Mouse (Mus musculus) midbrain, embryonic 15.5 days (tissue): ENCODE measurements at regions not wholly inside any gene's neighbourhood (a gene's known extent, or its start where the extent isn't known, plus 50 kb on each side); places are given as distances from the start of the nearest gene placed in this dataset.

Experiments used
- ATAC-seq: fragments of 200-750 bp; cut with Nextera tagmentation; replicated peaks from 2 replicates; pipeline ENCODE4 v1.8.0; 2017; ENCODE audit warnings: moderate TSS enrichment
- H3K27ac ChIP-seq: fragments of 300-500 bp; sonication (generic); 2 replicates; pipeline ENCODE4 v1.5.1; 2015; ENCODE audit warnings: mild to moderate bottlenecking, inconsistent platforms
- H3K27me3 ChIP-seq: fragments of 300-500 bp; sonication (generic); replicated peaks from 2 replicates; pipeline ENCODE4 v1.6.1; 2015; ENCODE audit warnings: inconsistent platforms
- H3K36me3 ChIP-seq: fragments of 300-500 bp; sonication (generic); replicated peaks from 2 replicates; pipeline ENCODE4 v1.6.1; 2015; ENCODE audit warnings: inconsistent platforms
- H3K4me1 ChIP-seq: fragments of 300-500 bp; sonication (generic); 2 replicates; pipeline ENCODE4 v1.6.1; 2015; ENCODE audit warnings: inconsistent platforms
- H3K4me2 ChIP-seq: fragments of 300-500 bp; sonication (generic); 2 replicates; pipeline ENCODE4 v1.6.1; 2015; ENCODE audit warnings: inconsistent platforms, mild to moderate bottlenecking, moderate library complexity
- H3K4me3 ChIP-seq: fragments of 300-500 bp; sonication (generic); 2 replicates; pipeline ENCODE4 v1.5.1; 2015; ENCODE audit warnings: mild to moderate bottlenecking, inconsistent platforms
- H3K9ac ChIP-seq: fragments of 300-500 bp; sonication (generic); 2 replicates; pipeline ENCODE4 v1.6.1; 2015; ENCODE audit warnings: mild to moderate bottlenecking, inconsistent platforms
- H3K9me3 ChIP-seq: fragments of 300-500 bp; sonication (generic); 2 replicates; pipeline ENCODE4 v1.6.1; 2016; ENCODE audit warnings: inconsistent platforms
- WGBS: fragments of 180-500 bp; shearing (Covaris S2); methylation state at CpG from one replicate; pipeline ENCODE4 v1.1.7; 2015; ENCODE audit warnings: mixed read lengths; 5-methylcytosine and 5-hydroxymethylcytosine counted together

- no peak overlapping the region for H3K9ac ChIP-seq
- H3K4me2 ChIP-seq, result no peak overlapping the region
- H3K36me3 ChIP-seq, result no peaks in the 10 kb centered on the region
- ATAC-seq, result no peak
- H3K9me3 ChIP-seq, result no peaks in the 10 kb centered on the region
- WGBS, result 17% methylated on average over 10 of the region's 10 CpGs
- no peak overlapping the region for H3K27ac ChIP-seq
- no peaks in the 10 kb centered on the region for H3K27me3 ChIP-seq
- H3K4me3 ChIP-seq, result no peak overlapping the region
- peaks cover 7% of the 10 kb centered on the region; the same call in 1 of the 2 replicates for H3K4me1 ChIP-seq
Observed at GRCm38 (mm10) chr15:26953818-26954385, 58.5 kb upstream of the Fbxl7 start.

GRCm38 (mm10) chr15:26958980-26959379, 63.6 kb upstream of the Fbxl7 start:
- no peaks in the 10 kb centered on the region for H3K9me3 ChIP-seq
- no peak overlapping the region for H3K4me2 ChIP-seq
- H3K4me3 ChIP-seq, result no peak overlapping the region
- H3K27ac ChIP-seq, result no peak overlapping the region
- no peak for ATAC-seq
- H3K9ac ChIP-seq, result no peak overlapping the region
- H3K4me1 ChIP-seq, result peaks cover 2% of the 10 kb centered on the region; the same call in 1 of the 2 replicates
- H3K27me3 ChIP-seq, result no peaks in the 10 kb centered on the region
- H3K36me3 ChIP-seq, result no peaks in the 10 kb centered on the region
- whole genome bisulfite sequencing, result 91% methylated on average over 2 of the region's 2 CpGs

DNA sequence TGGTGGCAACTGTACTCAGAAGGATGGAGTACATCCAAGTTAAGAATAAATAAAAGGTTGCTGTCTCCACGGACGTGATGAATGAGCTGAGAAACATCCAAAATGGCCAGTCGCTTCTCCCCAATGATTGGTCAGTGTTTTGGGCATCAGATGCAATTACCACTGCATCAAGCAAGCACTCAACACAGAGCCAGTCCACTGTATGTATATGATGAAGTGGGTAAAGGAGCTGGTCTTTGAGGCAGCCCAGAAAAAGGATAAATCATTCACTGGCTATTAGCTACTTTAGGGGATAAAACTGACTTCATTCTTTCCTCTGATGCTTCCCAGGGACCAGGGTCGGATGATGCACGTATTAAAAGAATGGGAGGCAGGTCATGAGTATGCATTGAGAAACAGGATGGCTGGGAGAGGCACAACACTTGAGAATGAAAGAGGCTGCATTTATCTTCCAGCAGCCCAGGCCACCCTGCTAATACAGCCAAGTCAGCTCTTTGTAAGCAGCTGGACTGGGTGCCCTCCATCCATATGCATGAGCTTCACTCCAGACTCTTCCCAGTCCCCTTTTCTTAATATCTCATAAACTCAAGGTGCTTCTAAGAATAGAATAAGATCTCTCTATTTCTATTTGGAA, 73.1 kb upstream of the Fbxl7 start:
- ATAC-seq, result peak; percentile 65; the same call in 1 of the 2 replicates

DNA sequence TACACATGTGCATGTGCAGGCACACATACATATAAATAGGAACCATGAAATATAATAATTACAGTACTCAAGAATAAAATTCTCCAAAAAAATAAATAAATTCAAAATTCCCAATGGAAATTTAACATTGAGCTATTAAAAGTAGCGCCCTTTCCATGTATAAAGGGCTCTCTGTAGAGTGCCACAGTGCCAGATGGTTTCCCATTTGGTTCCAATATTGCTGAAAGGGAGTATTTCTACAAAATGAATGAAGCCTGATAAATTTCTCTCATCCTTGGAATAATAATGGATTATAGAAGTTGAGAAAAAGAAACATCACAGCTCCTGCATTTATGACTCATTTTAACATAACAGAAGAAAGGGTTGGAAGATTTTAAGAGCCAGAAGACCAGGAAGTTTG, 75.4 kb upstream of the Fbxl7 start:
- WGBS, result 90% methylated on average over 1 of the region's 1 CpGs
- ATAC-seq, result no peak

More for the DNA sequence above, 73.1 kb upstream of the Fbxl7 start:
- no peak overlapping the region for H3K4me2 ChIP-seq
- no peak overlapping the region for H3K27ac ChIP-seq
- no peaks in the 10 kb centered on the region for H3K27me3 ChIP-seq
- no peaks in the 10 kb centered on the region for H3K9me3 ChIP-seq
- no peaks in the 10 kb centered on the region for H3K4me1 ChIP-seq
- 44% methylated on average over 5 of the region's 5 CpGs for WGBS
- no peak overlapping the region for H3K9ac ChIP-seq
- H3K36me3 ChIP-seq, result no peaks in the 10 kb centered on the region
- no peak overlapping the region for H3K4me3 ChIP-seq

GRCm38 (mm10) chr15:26993054-26993453, 97.7 kb upstream of the Fbxl7 start:
- Histone ChIP-seq H3K4me2 (no peak overlapping the region), H3K27ac (no peak overlapping the region), H3K9ac (no peak overlapping the region), H3K4me3 (no peak overlapping the region), H3K27me3 (no peaks in the 10 kb centered on the region), H3K4me1 (no peaks in the 10 kb centered on the region), H3K9me3 (no peaks in the 10 kb centered on the region), H3K36me3 (no peaks in the 10 kb centered on the region)
- WGBS, result 56% methylated on average over 1 of the region's 1 CpGs
- ATAC-seq, result peak; percentile 52; the same call in 1 of the 2 replicates

More for the DNA sequence above, 75.4 kb upstream of the Fbxl7 start:
- H3K9ac ChIP-seq, result no peak overlapping the region
- no peak overlapping the region for H3K4me2 ChIP-seq
- no peak overlapping the region for H3K4me3 ChIP-seq
- no peaks in the 10 kb centered on the region for H3K36me3 ChIP-seq
- no peak overlapping the region for H3K27ac ChIP-seq
- no peaks in the 10 kb centered on the region for H3K4me1 ChIP-seq
- H3K27me3 ChIP-seq, result no peaks in the 10 kb centered on the region
- no peaks in the 10 kb centered on the region for H3K9me3 ChIP-seq

DNA sequence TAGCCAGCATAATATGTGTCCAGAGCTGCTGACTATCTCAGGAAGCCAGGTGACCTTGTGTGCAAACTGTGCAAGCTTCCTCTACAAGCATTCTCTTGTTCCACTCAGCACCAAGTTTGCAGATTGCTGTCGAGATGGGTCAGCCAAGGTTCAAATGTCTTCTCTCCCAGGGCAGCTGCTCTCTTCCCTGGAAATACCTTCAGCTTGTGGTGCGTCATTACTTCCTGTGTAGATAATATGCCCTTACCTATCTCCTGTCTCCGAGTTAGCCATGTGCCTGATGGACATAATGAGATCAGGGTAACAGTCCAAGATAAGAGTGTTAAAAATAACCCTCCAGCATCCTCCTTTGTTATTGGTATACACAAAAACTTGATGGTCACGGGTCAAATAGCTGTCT, 113.7 kb upstream of the Fbxl7 start:
- ATAC-seq, result no peak
- Histone ChIP-seq H3K27ac (no peak overlapping the region), H3K4me3 (no peak overlapping the region), H3K9me3 (no peaks in the 10 kb centered on the region), H3K36me3 (no peaks in the 10 kb centered on the region), H3K27me3 (no peaks in the 10 kb centered on the region), H3K9ac (no peak overlapping the region), H3K4me1 (peaks cover under 1% of the 10 kb centered on the region), H3K4me2 (no peak overlapping the region)
- 83% methylated on average over 4 of the region's 4 CpGs for WGBS

- no peaks in the 10 kb centered on the region for H3K36me3 ChIP-seq
- WGBS, result 10% methylated on average over 4 of the region's 4 CpGs
- H3K4me1 ChIP-seq, result peaks cover 8% of the 10 kb centered on the region
- no peak overlapping the region for H3K9ac ChIP-seq
- peak overlapping the region; percentile 5; the same call in 1 of the 2 replicates for H3K27ac ChIP-seq
- no peaks in the 10 kb centered on the region for H3K9me3 ChIP-seq
- no peak overlapping the region for H3K4me2 ChIP-seq
- no peak overlapping the region for H3K4me3 ChIP-seq
- no peaks in the 10 kb centered on the region for H3K27me3 ChIP-seq
- ATAC-seq, result peak; percentile 82
Observed at GRCm38 (mm10) chr15:27013906-27014658, 118.7 kb upstream of the Fbxl7 start.

DNA sequence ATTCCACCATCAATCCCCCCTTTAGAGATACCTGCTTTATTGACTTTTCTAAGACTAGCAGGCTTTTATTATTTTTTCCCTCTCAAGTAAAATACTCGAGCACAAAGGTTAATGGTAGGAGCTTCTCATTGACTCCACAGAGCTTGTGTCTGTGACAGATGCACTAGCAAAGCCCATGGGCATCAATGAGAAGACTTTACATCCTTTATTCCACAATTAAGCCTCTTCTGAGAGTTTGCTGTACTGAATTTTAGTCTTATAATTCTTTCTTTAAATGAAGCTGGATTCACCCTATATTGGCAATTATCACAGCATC, 119.2 kb upstream of the Fbxl7 start:
- Histone ChIP-seq H3K4me1 (peaks cover 8% of the 10 kb centered on the region), H3K27ac (no peak overlapping the region; the same call in 1 of the 2 replicates), H3K9ac (no peak overlapping the region), H3K9me3 (no peaks in the 10 kb centered on the region), H3K36me3 (no peaks in the 10 kb centered on the region), H3K4me3 (no peak overlapping the region), H3K27me3 (no peaks in the 10 kb centered on the region), H3K4me2 (no peak overlapping the region)
- WGBS, result 6% methylated on average over 1 of the region's 1 CpGs
- no peak for ATAC-seq

DNA sequence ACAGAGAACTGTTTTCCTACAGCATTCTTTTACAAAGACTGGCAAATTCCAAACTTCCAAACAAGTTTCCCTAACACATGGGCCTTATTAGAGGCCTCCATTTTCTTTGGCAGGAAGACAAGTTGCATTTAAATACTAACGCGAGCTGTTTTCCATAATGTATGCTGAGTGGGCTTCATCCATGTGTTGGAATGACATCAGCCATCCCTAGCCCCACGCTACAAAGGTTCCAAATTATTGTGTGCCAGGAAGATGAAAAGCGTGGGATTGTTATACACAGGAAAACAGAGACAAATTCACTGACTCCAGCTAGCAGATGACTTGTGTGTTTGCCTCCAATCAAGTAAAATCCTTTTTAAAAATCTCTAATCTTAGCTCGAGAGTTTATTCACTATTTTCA, 125.1 kb upstream of the Fbxl7 start:
- Histone ChIP-seq H3K27me3 (no peaks in the 10 kb centered on the region), H3K36me3 (no peaks in the 10 kb centered on the region), H3K9ac (no peak overlapping the region), H3K27ac (no peak overlapping the region), H3K4me2 (no peak overlapping the region), H3K9me3 (no peaks in the 10 kb centered on the region), H3K4me3 (no peak overlapping the region), H3K4me1 (no peaks in the 10 kb centered on the region)
- 50% methylated on average over 5 of the region's 5 CpGs for WGBS
- no peak for ATAC-seq

- Histone ChIP-seq H3K9ac (no peak overlapping the region), H3K27ac (no peak overlapping the region)
- ATAC-seq, result no peak
Observed at GRCm38 (mm10) chr15:27033261-27033660, 137.9 kb upstream of the Fbxl7 start.

DNA sequence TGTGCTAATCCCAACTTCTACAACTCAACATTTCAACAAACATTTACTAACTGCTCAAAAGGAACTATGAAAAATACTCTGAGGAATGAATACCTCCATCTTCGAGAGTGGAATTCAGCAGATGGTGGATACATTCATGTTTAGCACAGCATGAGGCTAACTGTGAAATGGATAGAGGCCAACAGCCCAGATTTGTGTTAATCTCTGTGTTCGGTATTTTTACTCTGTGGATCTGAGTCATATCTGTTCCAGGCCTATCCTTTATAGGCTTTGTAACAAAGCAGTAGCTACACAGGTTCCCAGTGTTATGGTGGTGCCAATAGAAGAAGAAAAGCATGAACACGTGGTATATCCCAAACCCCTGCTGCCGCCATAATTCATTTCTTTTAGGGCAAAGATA, 148.4 kb upstream of the Fbxl7 start:
- ATAC-seq, result no peak
- H3K27me3 ChIP-seq, result no peaks in the 10 kb centered on the region
- H3K4me2 ChIP-seq, result no peak overlapping the region
- H3K27ac ChIP-seq, result no peak overlapping the region
- H3K4me1 ChIP-seq, result no peaks in the 10 kb centered on the region
- 78% methylated on average over 4 of the region's 4 CpGs for WGBS
- H3K4me3 ChIP-seq, result no peak overlapping the region
- no peaks in the 10 kb centered on the region for H3K36me3 ChIP-seq
- H3K9ac ChIP-seq, result no peak overlapping the region
- H3K9me3 ChIP-seq, result no peaks in the 10 kb centered on the region

More at GRCm38 (mm10) chr15:27033261-27033660, 137.9 kb upstream of the Fbxl7 start:
- Histone ChIP-seq H3K36me3 (no peaks in the 10 kb centered on the region), H3K4me1 (no peaks in the 10 kb centered on the region), H3K27me3 (no peaks in the 10 kb centered on the region), H3K9me3 (no peaks in the 10 kb centered on the region), H3K4me3 (no peak overlapping the region), H3K4me2 (no peak overlapping the region)
- WGBS, result 98% methylated on average over 2 of the region's 2 CpGs

DNA sequence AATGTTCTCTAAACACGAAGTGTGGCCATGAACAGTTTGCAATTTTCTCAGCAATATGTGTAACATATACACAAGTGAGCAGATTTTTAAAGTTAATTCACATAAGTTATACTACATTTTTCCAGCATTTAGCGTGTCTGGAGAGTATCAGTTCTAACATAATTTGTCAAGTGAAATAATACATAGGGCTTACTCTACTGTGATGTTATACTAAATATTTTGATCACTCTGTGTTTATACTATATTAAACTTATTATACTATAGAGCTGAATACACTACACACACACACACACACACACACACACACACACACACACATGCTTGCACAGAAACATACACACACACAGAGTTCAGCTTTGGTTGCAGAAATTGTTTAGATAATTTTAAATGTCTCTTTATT, 155.3 kb upstream of the Fbxl7 start:
- H3K9ac ChIP-seq, result no peak overlapping the region
- no peaks in the 10 kb centered on the region for H3K27me3 ChIP-seq
- no peaks in the 10 kb centered on the region for H3K36me3 ChIP-seq
- H3K4me3 ChIP-seq, result no peak overlapping the region
- H3K9me3 ChIP-seq, result no peaks in the 10 kb centered on the region
- WGBS, result 84% methylated on average over 2 of the region's 2 CpGs
- H3K4me1 ChIP-seq, result no peaks in the 10 kb centered on the region
- no peak overlapping the region for H3K4me2 ChIP-seq
- no peak for ATAC-seq
- H3K27ac ChIP-seq, result no peak overlapping the region

- Histone ChIP-seq H3K4me1 (no peaks in the 10 kb centered on the region), H3K9ac (no peak overlapping the region), H3K36me3 (no peaks in the 10 kb centered on the region), H3K27ac (no peak overlapping the region), H3K9me3 (no peaks in the 10 kb centered on the region), H3K4me2 (no peak overlapping the region), H3K4me3 (no peak overlapping the region), H3K27me3 (no peaks in the 10 kb centered on the region)
- ATAC-seq, result no peak
Observed at GRCm38 (mm10) chr15:27063456-27063855, 168.1 kb upstream of the Fbxl7 start.
